Mouse (Mus musculus) lung, embryonic 16.5 days (tissue): Measurements from ENCODE around the gene Vasp. TPM values are rescaled to one million over a fixed set of nuclear protein-coding genes. Genes with fewer than 3 reads are reported as not detected.

Experiments used
- ATAC-seq: fragments of 200-750 bp; cut with Nextera tagmentation; 2 replicates; pipeline ENCODE4 v1.8.0; 2017; ENCODE audit warnings: low read depth, mild to moderate bottlenecking, moderate library complexity
- H3K27ac ChIP-seq: fragments of 300-500 bp; sonication (generic); 2 replicates; pipeline ENCODE4 v1.5.1; 2014; ENCODE audit warnings: mild to moderate bottlenecking, control low read depth, low read length
- H3K27me3 ChIP-seq: fragments of 300-500 bp; sonication (generic); 2 replicates; pipeline ENCODE4 v1.6.1; 2014; ENCODE audit warnings: low read depth, low read length, mixed read lengths; ENCODE audit not compliant: control insufficient read depth, insufficient read depth
- H3K36me3 ChIP-seq: fragments of 300-500 bp; sonication (generic); 2 replicates; pipeline ENCODE4 v1.6.1; 2014; ENCODE audit warnings: low read length; ENCODE audit not compliant: control insufficient read depth, insufficient read depth
- H3K4me1 ChIP-seq: fragments of 300-500 bp; sonication (generic); replicated peaks from 2 replicates; pipeline ENCODE4 v1.6.1; 2014; ENCODE audit warnings: low read length, mixed read lengths; ENCODE audit not compliant: control insufficient read depth, insufficient read depth
- H3K4me2 ChIP-seq: fragments of 300-500 bp; sonication (generic); 2 replicates; pipeline ENCODE4 v1.6.1; 2014; ENCODE audit warnings: low read depth, low read length, control low read depth
- H3K4me3 ChIP-seq: fragments of 300-500 bp; sonication (generic); 2 replicates; pipeline ENCODE4 v1.5.1; 2014; ENCODE audit warnings: mild to moderate bottlenecking, low read length, control low read depth
- H3K9ac ChIP-seq: fragments of 300-500 bp; sonication (generic); 2 replicates; pipeline ENCODE4 v1.6.1; 2014; ENCODE audit warnings: low read length, control low read depth
- H3K9me3 ChIP-seq: fragments of 300-500 bp; sonication (generic); 2 replicates; pipeline ENCODE4 v1.6.1; 2016; ENCODE audit warnings: low read length; ENCODE audit not compliant: control insufficient read depth
- WGBS: fragments of 180-500 bp; shearing (Covaris S2); extraction: QIAGEN DNeasy Blood & Tissue Kit; methylation state at CpG from one replicate; pipeline ENCODE4 v1.1.7; 2014; 5-methylcytosine and 5-hydroxymethylcytosine counted together
- polyA plus RNA-seq: library from polyadenylated mRNA; unstranded; fragments of >200 nt; fragmentation: Nextera tagmentation; extraction: Ambion mirVana; gene quantifications from 2 replicates; pipeline ENCODE4 v1.2.1, GENCODE M21; 2015

The Vasp gene
- polyA plus RNA-seq, 1 experiment from 2014 or later, result 103 TPM

DNA sequence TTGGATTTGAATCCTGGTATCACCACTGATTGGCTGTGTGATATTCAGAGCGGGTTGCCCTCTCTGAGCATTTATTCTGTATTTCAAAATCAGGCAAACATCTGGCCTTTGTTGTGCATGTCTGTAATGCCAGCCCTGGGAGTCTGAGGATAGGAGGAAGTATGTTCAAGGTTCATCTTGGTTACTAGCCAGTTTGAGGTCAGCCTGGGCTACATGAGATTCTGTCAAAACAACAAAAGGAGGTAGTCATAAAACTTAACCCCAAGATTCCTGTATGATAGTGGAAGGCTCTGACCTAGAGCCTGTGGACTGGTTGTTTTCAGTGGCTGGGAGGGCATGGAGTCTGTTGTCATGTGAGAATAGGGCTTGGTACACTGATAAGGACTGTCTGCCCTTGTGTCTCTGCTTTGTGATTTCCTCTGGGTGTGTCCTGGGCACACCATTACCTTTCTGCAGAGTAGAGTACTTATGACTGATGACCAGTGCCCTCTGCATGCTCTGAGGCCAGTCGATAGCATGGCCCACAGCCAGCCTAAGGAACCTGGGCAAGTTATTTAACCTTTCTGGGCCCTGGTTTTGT is 36.4 kb downstream of the Vasp start:
- Histone ChIP-seq H3K36me3 (no peaks in the 10 kb centered on the region; the same call in 1 of the 2 replicates), H3K27ac (no peak overlapping the region), H3K27me3 (no peaks in the 10 kb centered on the region), H3K4me2 (no peak overlapping the region), H3K9me3 (no peaks in the 10 kb centered on the region), H3K4me1 (peaks cover 11% of the 10 kb centered on the region), H3K4me3 (no peak overlapping the region), H3K9ac (no peak overlapping the region)
- WGBS, result 88% methylated on average over 2 of the region's 2 CpGs
- no peak for ATAC-seq

DNA sequence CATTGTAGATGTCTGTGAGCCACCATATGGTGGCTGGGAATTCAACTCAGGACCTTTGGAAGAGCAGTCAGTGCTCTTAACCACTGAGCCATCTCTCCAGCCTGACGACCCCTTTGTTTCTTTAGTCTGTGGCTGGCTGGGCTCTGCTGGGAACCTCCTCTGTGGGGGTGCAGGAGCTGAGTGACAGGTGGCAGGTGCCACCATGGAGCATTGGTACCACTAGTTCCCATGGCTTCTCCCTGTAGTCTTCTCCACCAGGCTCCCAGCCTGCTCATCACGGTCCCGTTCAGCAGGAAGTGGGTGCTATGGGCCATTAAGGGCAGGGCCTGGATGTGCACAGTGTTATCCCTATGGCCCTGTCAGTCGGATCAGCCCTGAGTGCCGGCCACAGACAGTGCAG is 37.0 kb downstream of the Vasp start:
- no peaks in the 10 kb centered on the region for H3K9me3 ChIP-seq
- no peak overlapping the region for H3K4me3 ChIP-seq
- H3K4me2 ChIP-seq, result no peak overlapping the region
- H3K9ac ChIP-seq, result no peak overlapping the region
- ATAC-seq, result no peak
- H3K36me3 ChIP-seq, result no peaks in the 10 kb centered on the region; the same call in 1 of the 2 replicates
- WGBS, result 70% methylated on average over 5 of the region's 5 CpGs
- H3K4me1 ChIP-seq, result peaks cover 12% of the 10 kb centered on the region
- H3K27ac ChIP-seq, result no peak overlapping the region
- H3K27me3 ChIP-seq, result no peaks in the 10 kb centered on the region

DNA sequence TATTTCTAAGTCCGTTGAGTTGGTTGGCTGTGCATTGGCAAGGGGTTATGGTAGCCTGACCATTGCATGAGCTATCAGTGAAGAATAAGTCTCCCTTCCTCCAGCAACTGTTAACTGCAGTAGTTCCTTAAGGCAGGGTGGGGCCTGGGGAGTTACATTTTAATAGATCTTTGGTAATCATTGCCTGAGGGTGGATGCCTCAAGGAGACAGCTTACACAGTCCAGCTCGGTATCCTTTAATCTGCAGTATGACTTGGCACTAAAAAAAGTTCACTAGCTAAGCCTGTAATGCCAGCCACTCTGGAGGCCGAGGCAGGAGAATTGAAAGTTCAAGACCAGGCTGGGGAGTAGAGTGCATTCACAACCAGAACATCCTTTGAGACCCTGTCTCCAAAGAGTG is 39.8 kb downstream of the Vasp start:
- 87% methylated on average over 3 of the region's 3 CpGs for WGBS
- no peaks in the 10 kb centered on the region for H3K9me3 ChIP-seq
- no peak overlapping the region for H3K27ac ChIP-seq
- H3K4me1 ChIP-seq, result peaks cover 17% of the 10 kb centered on the region
- H3K4me2 ChIP-seq, result no peak overlapping the region
- H3K4me3 ChIP-seq, result no peak overlapping the region
- no peaks in the 10 kb centered on the region; the same call in 1 of the 2 replicates for H3K36me3 ChIP-seq
- ATAC-seq, result no peak
- H3K9ac ChIP-seq, result no peak overlapping the region
- no peaks in the 10 kb centered on the region for H3K27me3 ChIP-seq

DNA sequence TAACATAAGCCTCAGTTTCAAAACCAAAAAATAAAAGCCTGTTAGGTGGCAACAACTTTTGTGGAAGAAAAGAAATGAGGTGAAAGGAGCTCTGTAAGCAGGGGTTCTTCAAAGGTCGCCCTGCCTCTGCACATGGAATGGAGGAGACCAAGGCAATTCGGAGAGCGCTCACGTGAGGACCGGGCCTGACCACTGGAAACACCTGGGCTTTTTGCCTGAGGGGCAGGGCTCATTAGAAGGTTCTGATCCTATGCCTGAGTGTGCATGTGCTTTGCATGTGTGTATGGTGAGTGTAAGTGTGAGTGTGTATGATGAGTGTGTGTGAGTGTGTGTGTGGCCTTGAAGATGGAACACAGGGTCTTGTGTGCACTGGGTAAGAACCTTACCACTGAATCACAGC is 40.7 kb downstream of the Vasp start:
- no peak overlapping the region for H3K4me2 ChIP-seq
- no peak overlapping the region for H3K4me3 ChIP-seq
- H3K9ac ChIP-seq, result no peak overlapping the region
- H3K9me3 ChIP-seq, result no peaks in the 10 kb centered on the region
- no peaks in the 10 kb centered on the region; the same call in 1 of the 2 replicates for H3K36me3 ChIP-seq
- no peak for ATAC-seq
- no peak overlapping the region for H3K27ac ChIP-seq
- WGBS, result 94% methylated on average over 5 of the region's 5 CpGs
- no peaks in the 10 kb centered on the region for H3K27me3 ChIP-seq
- H3K4me1 ChIP-seq, result peaks cover 16% of the 10 kb centered on the region

DNA sequence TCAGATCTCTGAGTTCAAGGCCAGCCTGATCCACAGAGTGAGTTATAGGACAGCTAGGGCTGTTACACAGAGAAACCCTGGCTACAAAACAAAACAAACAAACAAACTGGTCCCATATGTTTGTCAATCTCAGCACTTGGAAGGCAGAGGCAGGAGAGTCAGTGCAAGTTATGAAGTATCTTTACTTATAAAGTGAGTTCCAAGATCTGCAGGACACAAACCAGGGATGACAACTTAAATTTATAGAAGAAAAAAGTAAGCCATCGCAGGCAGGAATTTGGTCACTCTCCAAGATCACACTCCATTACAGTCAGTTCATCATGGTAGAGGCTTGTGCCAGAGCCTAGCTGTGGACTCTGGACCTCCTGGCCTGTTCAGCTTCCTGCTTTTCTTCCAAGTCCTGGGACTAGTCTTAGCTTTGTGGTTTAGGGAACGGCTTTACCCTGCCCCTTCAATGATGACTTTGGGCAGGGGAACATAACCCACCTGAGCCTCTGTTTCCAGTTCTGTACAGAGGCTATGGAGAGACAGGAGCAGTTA is 41.5 kb downstream of the Vasp start:
- H3K9ac ChIP-seq, result 0 out of 2 replicates have a peak overlapping the region, but pooled peaks have one; percentile 54
- no peaks in the 10 kb centered on the region; the same call in 1 of the 2 replicates for H3K36me3 ChIP-seq
- no peaks in the 10 kb centered on the region for H3K9me3 ChIP-seq
- no peak overlapping the region for H3K27ac ChIP-seq
- H3K4me2 ChIP-seq, result no peak overlapping the region; the same call in 1 of the 2 replicates
- 67% methylated on average over 2 of the region's 2 CpGs for WGBS
- no peak overlapping the region for H3K4me3 ChIP-seq
- ATAC-seq, result no peak
- peaks cover 16% of the 10 kb centered on the region for H3K4me1 ChIP-seq
- no peaks in the 10 kb centered on the region for H3K27me3 ChIP-seq

DNA sequence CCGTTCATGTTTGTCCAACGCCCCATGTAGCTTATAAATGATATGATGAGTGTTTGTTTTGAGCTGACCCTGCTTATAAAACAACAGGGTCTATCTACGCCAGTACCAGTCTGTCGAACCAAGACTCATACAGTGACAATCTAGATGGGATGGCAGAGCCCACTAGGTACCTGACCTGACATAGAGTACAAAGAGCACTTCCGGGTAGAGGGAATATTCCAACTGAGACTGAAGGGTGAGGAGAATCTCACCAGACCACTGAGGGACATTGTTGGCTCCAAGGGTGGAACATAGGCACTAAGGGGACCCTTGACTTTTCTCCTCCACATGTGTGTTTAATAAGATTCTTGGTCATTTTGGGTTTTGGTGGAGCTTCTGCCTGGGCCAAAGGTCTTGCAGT is 42.2 kb downstream of the Vasp start:
- peak overlapping the region; percentile 60 for H3K4me2 ChIP-seq
- H3K27ac ChIP-seq, result peak overlapping the region; percentile 67
- peak overlapping the region; percentile 71 for H3K4me3 ChIP-seq
- H3K9ac ChIP-seq, result peak overlapping the region; percentile 54
- H3K4me1 ChIP-seq, result peaks cover 16% of the 10 kb centered on the region
- WGBS, result 25% methylated on average over 5 of the region's 5 CpGs
- no peak for ATAC-seq
- H3K36me3 ChIP-seq, result no peaks in the 10 kb centered on the region; the same call in 1 of the 2 replicates
- H3K27me3 ChIP-seq, result no peaks in the 10 kb centered on the region
- H3K9me3 ChIP-seq, result no peaks in the 10 kb centered on the region

DNA sequence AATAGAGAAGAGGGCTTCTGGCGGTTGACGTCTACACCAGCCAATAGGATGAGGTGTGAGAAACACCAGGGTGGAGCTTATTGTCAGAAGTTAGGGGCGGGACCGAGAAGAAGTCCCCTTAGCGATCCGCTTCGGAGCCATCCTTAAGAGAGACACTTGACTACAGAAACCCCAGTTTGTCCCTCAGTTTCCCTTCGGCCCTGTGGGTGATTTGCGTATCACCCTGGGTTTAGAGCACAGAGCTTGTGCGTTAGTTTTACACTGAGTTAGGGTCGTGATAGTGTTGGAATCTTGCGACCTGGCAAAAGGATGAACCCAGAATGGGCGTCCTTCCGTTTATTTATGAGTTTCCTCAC is 42.8 kb downstream of the Vasp start:
- H3K9me3 ChIP-seq, result no peaks in the 10 kb centered on the region
- H3K27ac ChIP-seq, result peak overlapping the region; percentile 67
- H3K4me2 ChIP-seq, result peak overlapping the region; percentile 60
- H3K27me3 ChIP-seq, result no peaks in the 10 kb centered on the region
- ATAC-seq, result no peak
- H3K4me3 ChIP-seq, result peak overlapping the region; percentile 71
- H3K9ac ChIP-seq, result peak overlapping the region; percentile 54
- WGBS, result under 1% methylated on average over 14 of the region's 14 CpGs
- no peaks in the 10 kb centered on the region for H3K36me3 ChIP-seq
- H3K4me1 ChIP-seq, result peaks cover 16% of the 10 kb centered on the region

DNA sequence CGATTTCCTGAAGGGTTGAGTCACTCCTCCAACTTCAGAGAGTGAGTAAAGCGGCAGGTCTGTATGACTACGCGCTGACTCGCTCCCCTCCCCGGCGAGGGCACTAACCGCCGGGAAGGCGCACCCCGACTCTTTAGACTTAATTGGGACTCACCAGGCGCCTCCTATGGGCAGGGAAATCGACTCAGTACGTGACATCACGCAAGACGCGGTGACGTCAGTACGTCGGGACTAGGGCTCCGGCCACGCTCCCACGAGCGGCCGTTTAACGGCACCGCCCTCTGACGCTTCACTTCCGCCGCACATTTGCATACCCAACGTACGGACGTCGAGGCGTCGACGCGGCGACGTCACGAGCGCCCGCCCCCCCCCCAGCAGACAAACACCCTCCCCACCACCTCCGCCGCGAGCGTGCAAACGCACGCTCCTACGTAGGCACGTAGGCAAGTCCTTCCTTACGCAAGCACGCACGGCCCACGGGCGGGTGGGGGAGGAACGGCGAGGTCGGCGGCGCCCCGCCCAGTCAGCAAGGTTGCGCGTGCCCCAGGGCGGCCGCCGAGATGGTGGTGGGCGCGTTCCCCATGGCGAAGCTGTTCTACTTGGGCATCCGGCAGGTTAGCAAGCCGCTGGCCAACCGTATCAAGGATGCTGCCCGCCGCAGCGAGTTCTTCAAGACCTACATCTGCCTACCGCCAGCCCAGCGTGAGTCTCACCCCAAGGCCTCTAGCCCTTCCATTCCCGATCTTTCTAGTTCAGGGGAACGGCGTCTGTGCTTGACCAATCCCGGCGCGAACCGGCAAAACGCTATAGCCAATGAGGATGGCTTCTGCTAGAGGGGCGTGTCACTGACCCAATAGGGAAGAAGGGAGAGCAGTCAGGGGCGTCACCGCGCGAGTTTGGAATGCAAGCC is 43.5 kb downstream of the Vasp start, which contains the start of gene Opa3:
TSS of gene Opa3 (plus strand) at position 452 of the 910 bp plus-strand sequence.
- Histone ChIP-seq H3K27me3 (no peaks in the 10 kb centered on the region), H3K4me2 (peak within 1 kb of the TSS; percentile 77), H3K9ac (peak within 1 kb of the TSS; percentile 85), H3K36me3 (no peaks in the 10 kb centered on the region), H3K27ac (peak within 1 kb of the TSS; percentile 100), H3K4me1 (peaks cover 16% of the 10 kb centered on the region), H3K9me3 (no peaks in the 10 kb centered on the region), H3K4me3 (peak within 1 kb of the TSS; percentile 71)
- 0% methylated on average over 90 of the region's 91 CpGs for WGBS
- ATAC-seq, result peak; percentile 93
